Mouse (Mus musculus): ENCODE measurements at regions not wholly inside any gene's neighbourhood (a gene's known extent, or its start where the extent isn't known, plus 50 kb on each side); places are given as distances from the start of the nearest gene placed in this dataset.

GRCm38 (mm10) chr4:131577571-131577970 lies 260.5 kb downstream of the Ptpru start:
- DNase-seq (ENCODE audit: low spot score in 2 of 2): no peak
- intact Hi-C loops (cut with DNase I): no loop called here

GRCm38 (mm10) chr4:131585946-131586345 lies 252.1 kb downstream of the Ptpru start:
- DNase-seq (ENCODE audit: low spot score in 2 of 2): no peak
- intact Hi-C loops (cut with DNase I): no loop called here

GRCm38 (mm10) chr4:131587536-131587935 lies 250.6 kb downstream of the Ptpru start:
- no peak for DNase-seq (ENCODE audit: low spot score in 2 of 2)
- intact Hi-C loops (cut with DNase I): no loop called here

DNA sequence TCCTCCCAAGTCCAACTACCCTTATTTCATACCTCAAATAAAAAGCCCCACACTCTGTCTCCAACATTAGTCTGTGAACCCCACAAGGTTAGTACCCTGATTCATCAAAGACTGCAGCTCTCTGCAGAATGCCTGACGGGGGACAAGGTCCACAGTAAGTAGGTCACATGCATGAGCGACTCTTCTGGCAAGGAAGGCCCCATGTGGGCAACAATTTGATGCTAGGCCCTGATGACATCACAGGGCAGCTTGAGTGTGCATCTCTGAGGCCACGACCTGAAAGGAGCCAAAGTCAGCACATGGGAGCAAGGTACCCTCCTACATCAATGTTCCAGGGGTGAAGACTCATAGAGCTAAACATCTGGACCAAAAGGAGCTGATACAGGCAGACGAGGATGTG lies 248.0 kb downstream of the Ptpru start:
- intact Hi-C loops (cut with DNase I): no loop called here
- no peak for DNase-seq (ENCODE audit: low spot score in 2 of 2)

GRCm38 (mm10) chr4:131591456-131591855 lies 246.6 kb downstream of the Ptpru start:
- no peak for DNase-seq (ENCODE audit: low spot score in 2 of 2)
- intact Hi-C loops (cut with DNase I): no loop called here

GRCm38 (mm10) chr4:131597996-131598395 lies 240.1 kb downstream of the Ptpru start:
- intact Hi-C loops (cut with DNase I): no loop called here

DNA sequence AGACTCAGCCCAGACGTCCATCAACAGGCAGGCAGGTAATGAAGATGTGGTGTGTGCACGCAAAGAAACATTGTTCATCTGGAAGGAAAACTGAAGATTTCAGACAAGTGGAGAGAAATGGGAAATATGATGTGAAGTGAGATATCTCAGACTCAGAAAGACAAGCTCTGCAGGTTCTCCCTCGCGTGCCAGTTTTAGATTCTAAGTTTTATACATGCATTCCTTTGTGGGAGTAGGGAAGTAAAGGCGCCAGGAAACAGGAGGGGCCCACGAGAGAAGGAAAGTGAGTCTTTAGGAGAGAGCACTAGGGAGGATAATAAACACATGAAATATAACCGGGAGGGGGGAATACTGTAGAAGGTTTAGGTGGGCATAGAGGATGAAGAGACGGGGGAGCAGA lies 223.7 kb downstream of the Ptpru start:
- intact Hi-C loops (cut with DNase I): no loop called here
- peak in 1 of 2 experiments; percentile 39 for DNase-seq (ENCODE audit: low spot score in 2 of 2)

More at GRCm38 (mm10) chr4:131597996-131598395, 240.1 kb downstream of the Ptpru start:
- peak in 1 of 2 experiments; percentile 15 for DNase-seq (ENCODE audit: low spot score in 2 of 2)

DNA sequence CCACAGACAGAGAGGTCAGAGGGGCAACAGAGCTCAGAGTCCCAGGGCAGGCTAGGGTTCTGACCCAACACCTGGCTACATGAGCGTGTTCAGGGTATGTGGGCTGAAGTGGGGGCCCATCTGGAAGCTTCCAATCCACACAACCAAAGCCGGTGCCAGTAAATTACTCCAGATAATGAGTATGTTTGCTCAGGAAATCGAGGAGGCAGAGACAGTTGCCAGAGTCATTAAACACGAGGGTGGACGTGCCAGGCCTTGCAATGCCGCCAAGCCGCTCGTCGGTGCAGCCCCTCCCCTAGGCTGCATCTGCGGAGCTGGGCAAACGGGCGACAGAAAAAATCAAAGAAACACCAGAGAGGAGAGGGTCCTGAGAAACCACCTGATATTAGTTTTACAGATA lies 222.5 kb downstream of the Ptpru start:
- DNase-seq (ENCODE audit: low spot score in 2 of 2): peak; percentile 26 to 38
- intact Hi-C loops (cut with DNase I): no loop called here

DNA sequence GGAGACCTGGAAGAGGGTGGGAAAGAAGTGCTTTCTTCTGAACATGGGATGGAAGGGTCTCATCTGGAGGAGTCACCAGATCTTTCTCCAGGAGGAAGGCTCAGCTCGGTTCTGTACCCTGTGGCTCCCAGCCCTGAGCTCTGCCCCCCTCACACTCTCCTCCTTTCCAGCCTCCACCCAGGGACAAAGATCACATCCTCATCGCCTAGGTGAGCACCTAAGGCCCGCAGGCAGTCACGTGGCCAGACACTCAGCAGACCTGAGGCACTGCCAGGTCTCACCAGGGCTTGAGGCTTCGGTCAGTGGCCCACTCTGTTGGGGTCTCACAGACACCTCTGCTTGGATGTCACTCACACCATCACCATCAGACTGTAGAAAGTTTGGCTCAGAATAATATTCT lies 200.0 kb downstream of the Ptpru start:
- DNase-seq (ENCODE audit: low spot score in 2 of 2): no peak
- intact Hi-C loops (cut with DNase I): no loop called here

GRCm38 (mm10) chr4:131656034-131656433 lies 182.1 kb downstream of the Ptpru start:
- intact Hi-C loops (cut with DNase I): no loop called here
- no peak for DNase-seq (ENCODE audit: low spot score in 2 of 2)

DNA sequence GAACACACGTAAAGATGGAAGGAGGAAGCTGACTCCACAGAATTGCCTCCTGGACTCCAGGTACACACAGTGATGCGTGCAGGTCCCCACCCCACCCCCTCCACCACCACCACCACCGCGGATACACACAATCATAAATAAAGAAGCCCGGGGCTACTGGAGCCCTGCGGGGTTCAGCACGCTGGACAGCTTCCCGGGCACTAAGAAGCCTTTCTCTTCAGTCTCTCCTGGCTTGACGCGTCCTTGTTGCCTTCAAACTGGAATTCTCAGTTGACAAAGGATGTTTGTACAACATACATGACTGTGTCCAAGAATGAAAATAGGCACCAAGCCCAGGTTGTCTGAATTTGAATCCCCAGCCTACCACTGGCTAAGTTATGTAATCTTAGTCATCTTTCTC lies 180.2 kb downstream of the Ptpru start:
- no peak for DNase-seq (ENCODE audit: low spot score in 2 of 2)
- intact Hi-C loops (cut with DNase I): no loop called here

GRCm38 (mm10) chr4:131660931-131661330 lies 177.2 kb downstream of the Ptpru start:
- DNase-seq (ENCODE audit: low spot score in 2 of 2): no peak
- intact Hi-C loops (cut with DNase I): no loop called here

- intact Hi-C loops (cut with DNase I): no loop called here
- DNase-seq (ENCODE audit: low spot score in 2 of 2): no peak
These were observed 166.1 kb downstream of the Ptpru start for GRCm38 (mm10) chr4:131671784-131672515.

DNA sequence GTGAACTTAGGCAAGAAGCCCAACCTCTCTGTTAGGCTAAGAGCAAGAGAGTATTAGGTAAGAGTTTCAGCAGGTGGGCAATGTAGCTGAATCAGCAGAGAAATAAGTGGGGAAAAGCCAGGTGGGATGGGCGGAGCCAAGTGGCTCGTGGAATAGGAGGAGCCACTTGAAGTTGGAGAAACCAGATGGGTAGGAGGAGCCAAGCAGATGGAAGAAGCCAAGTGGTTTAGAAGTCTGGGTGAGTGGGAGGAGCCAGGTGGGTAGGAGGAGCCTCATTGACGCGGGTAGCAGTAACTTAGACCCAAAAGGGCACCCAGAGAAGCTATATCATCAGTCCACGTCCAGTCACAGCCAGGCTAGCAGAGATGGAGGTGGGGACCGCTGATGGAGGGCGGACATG lies 160.1 kb downstream of the Ptpru start:
- intact Hi-C loops (cut with DNase I): no loop called here
- DNase-seq (ENCODE audit: low spot score in 2 of 2): no peak

- DNase-seq (ENCODE audit: low spot score in 2 of 2): no peak
- intact Hi-C loops (cut with DNase I): no loop called here
These were observed 154.9 kb downstream of the Ptpru start for GRCm38 (mm10) chr4:131683176-131683575.

DNA sequence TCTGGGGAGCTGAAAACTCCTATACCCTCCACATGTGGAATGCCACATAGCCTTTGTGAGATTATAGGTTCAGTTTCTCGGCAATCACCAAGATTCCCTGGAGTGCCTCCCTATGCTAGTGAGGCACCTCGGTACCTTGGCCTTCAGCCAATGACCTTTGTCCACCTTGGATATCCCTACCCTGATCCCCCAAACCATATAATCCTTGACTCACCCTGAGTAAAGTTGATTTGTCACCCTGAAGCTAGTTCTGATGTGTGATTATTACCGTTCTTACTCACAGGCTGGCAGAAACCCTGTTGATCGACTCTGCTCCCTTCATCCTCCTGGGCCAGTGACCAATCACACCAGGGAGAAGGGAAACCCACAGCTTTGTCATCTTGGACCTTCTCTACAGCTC lies 152.5 kb downstream of the Ptpru start:
- no peak for DNase-seq (ENCODE audit: low spot score in 2 of 2)
- intact Hi-C loops (cut with DNase I): no loop called here

DNA sequence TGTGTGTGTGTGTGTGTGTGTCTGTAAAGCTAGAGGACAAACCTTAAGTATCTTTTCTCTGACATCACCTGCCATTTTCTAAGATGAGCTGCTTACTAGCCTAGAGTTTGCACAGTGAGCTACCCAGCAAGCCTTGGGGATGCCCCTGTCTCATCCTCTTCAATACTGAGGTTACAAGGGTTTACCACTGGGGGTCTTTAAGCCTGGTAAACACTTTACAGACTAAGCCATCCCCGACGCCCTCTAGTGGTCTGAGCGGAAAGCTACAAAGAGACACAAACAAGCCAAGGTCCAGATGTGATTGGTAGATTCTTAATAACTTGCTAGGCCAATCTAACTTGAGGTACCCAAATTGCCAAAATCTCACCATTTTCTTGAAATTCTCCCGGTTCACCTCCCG lies 143.9 kb downstream of the Ptpru start:
- DNase-seq (ENCODE audit: low spot score in 2 of 2): no peak
- intact Hi-C loops (cut with DNase I): no loop called here

GRCm38 (mm10) chr4:131695941-131696912 lies 141.9 kb downstream of the Ptpru start:
- intact Hi-C loops (cut with DNase I): no loop called here
- DNase-seq (ENCODE audit: low spot score in 2 of 2): peak; percentile 37 to 60
